Mouse (Mus musculus): ENCODE results near the gene Gm45213.

Gene Gm45213

DNA sequence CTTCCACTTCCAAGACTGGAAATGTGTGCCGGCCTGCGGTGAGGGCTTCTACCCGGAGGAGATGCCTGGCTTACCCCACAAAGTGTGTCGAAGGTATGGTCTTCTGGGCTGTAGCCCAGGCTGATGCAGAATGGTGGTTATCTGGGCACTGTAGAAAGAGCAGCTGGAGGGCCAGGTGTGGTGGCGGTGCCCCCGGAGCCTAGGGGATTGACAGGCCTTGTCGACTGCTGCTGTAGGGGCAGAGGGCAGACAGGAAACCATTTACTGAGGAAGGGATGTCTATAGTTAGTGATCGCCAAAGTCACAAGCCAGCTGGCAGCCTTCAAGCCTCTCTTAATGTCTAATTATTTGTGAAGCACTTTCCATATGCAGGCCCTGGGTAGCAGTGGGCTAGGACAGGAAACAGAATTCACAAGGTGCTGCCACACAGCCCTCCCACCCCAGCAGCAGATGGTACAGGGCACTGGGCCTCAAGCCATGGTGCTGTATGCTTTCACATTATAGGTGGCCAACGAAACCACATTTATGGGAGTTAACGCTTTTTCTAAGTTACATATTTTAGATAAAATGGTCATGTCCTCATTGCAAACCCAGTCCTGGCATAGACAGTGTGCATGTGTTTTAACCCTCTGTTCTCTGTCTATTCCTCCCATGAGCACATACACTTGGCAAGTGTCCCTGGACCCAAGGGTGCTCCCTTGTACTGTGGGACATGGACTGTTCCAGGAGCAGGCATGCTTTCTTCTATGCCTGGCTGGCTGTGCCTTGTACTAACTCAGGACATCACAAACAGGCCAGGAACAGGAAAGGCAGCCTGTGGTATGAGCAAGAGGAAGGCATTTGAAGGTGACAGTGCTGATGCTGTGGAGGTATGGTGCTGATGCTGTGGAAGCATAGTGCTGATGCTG lies at the start of gene Gm45213:
Gene Gm45213, plus strand, starts transcription at position 51 of the 908 bp plus-strand sequence.
- no peak for DNase-seq (ENCODE audit: low spot score in 2 of 2)

- DNase-seq (ENCODE audit: low spot score in 2 of 2): no peak
Measured at GRCm38 (mm10) chr7:66001035-66001754, 42.2 kb upstream of the Gm45213 start.

DNA sequence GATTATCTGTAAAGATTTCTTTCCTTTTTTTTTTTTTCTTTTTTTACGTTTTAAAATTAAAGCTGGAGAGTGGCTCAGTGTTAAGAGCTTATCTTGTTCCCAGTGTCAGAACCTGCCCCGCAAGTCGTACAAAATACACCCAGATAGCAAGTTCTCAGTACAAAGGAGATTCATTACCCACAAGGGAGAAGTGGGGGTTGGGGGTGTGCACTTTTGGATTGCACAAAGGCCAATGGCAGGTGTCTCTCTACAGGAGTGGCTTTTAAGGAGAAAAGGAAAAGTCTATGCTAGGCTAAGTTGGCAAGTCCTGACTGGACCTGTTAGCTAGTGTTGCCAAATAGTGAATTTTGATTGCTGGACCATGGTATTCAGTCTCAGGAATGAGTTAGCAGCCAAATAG lies 41.6 kb upstream of the Gm45213 start:
- DNase-seq (ENCODE audit: low spot score in 2 of 2): no peak

DNA sequence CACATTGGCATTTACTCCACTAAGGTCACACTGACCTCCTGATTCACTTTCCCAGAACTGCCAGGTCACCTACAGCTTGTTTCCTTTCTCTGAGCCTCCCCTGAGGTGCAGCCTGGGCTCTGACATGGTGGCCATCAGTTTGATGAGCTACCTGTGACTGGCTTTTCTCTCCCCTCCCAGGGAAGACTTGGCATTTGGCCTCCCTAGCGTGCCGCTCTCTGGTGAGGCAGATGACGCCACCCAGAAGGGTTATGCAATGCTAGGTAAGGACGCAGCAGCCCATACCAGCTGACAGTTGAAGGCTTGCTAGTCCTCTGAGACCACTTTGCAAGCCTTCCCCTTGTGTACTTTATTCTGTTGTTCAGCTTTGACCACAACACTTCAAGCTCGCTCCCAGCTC lies 40.0 kb upstream of the Gm45213 start:
- DNase-seq (ENCODE audit: low spot score in 2 of 2): no peak

DNA sequence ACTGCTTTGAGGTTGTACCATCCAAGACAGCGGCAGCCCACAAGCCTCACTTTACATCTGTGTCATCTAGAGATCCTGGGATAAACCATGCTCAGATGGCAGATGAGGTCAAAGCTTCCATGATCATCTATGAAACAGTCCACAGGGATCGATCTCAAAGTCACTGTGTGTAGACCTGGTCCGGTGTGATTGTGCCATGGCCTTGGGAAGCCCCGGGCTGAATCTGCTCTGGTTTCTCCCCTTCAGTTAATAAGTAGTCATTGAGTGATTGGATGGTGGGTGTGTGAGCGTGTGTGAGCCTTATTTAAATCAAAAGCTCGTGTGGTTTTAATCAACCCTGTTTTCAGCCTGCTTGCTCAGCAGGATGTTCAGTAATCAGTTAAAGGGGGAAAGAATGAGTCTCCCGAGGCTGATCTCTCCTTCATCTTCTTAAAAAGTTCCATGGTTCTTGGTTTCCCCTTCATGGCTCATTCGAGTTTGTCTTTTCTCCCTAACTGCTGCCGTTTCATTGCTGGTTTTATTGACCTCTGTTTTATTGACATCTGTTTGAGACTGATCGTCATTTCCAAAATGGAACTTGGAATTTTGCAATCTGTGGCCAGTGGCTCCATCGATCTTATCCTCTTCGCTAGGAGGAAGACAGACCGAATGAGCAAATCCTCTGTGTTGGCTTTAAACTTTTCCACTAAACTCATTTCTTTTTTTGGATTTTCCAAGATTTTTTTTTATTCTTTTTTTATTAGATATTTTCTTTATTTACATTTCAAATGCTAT lies 39.4 kb upstream of the Gm45213 start:
- no peak for DNase-seq (ENCODE audit: low spot score in 2 of 2)

- no peak for DNase-seq (ENCODE audit: low spot score in 2 of 2)
Measured at GRCm38 (mm10) chr7:66005066-66005465, 38.3 kb upstream of the Gm45213 start.

DNA sequence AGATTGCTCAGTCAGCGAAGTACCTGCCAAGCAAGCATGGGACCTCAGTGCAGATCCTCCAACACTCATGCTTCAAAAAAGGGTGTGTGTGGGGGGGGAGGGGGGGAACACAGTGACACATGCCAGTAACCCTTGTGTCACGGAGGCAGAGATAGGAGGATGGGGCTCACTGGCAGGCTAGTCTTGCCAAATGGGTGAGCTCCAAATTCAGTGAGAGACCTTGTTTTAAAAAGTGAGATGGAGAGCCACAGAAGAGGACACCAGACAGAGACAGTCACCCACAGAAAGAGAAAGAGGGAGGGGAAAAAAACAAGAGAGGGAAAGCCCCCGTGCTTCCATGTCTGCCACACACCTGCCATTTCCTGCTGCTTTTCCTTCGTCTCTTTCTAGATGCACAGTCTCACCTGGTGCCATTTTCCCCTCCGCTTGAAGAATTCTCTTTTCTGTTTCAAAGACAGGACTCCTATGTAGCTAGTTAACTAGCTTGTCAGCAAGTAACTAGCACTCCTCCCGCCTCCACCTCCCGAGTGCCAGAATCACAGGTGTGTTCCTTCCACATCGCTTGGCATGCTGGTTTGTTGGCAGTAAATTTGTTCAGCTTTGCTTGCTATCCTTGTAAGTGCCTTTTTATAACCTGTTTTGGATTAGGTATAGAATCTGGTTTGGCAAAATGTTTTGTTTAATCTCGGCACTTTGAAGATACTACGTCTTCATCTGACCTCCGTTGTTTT lies 35.1 kb upstream of the Gm45213 start:
- no peak for DNase-seq (ENCODE audit: low spot score in 2 of 2)

DNA sequence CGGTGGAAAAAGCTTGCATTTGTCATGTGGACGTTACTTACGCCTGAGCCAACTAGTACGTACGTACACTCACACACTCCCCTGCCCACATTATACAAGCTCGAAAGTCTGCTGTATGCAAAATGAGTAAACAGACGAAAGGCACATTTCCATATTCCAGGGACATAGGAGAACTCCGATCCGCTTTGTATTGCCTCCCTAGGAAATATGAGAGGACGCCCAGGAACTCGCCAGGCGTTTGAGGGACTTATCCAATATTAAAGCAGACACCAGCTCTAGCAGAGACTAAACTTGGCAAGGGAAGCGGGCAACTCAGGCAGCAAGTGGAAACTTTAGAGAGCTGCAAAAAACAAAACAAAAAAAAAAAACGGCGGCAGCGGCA lies 34.5 kb upstream of the Gm45213 start:
- peak in 1 of 2 experiments; percentile 13 for DNase-seq (ENCODE audit: low spot score in 2 of 2)

DNA sequence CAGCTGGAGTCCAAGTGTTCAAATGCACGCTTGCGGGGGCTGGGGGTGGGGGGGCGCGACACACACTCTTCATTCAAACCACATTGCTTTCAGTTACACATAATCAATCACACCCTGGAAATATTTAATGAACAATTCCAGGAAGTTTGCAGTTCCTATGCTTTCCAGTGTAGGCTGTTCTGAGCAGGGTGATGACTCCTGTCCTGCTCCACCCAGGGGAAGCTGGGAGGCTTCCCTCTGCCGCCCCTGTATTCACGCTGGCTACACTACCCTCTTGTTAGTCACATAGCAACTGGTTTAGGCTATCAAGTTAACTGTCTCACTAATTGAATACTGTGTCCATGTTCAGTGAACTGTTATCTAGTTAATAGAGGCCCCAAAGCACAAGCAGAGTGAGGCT lies 32.9 kb upstream of the Gm45213 start:
- no peak for DNase-seq (ENCODE audit: low spot score in 2 of 2)

GRCm38 (mm10) chr7:66027747-66028146 lies 15.7 kb upstream of the Gm45213 start:
- peak; percentile 35 to 38 for DNase-seq (ENCODE audit: low spot score in 2 of 2)

- DNase-seq (ENCODE audit: low spot score in 2 of 2): no peak
Measured at GRCm38 (mm10) chr7:66028766-66029512, 14.5 kb upstream of the Gm45213 start.

DNA sequence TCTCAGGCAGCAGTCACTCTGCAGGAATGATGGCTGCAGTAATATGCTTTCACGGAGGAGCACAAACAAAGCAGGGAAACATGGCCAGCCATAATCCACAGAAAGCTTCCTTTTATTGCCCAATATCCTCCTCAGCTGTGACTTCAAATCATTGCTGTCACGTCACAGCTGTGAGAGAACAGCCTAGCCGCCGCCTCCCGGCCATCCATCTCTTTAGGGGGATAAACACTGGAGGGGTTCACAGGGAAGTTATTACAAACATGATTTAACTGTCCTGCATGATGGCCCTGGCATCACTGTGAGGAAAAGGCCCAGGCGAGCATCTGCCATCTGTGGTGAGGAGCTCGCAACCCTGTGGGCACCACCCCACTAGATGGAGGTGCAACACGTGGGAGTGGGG lies 6.6 kb upstream of the Gm45213 start:
- no peak for DNase-seq (ENCODE audit: low spot score in 2 of 2)

GRCm38 (mm10) chr7:66038261-66038660 lies 5.1 kb upstream of the Gm45213 start:
- DNase-seq (ENCODE audit: low spot score in 2 of 2): no peak

- no peak for DNase-seq (ENCODE audit: low spot score in 2 of 2)
Measured at GRCm38 (mm10) chr7:66038730-66039129, 4.7 kb upstream of the Gm45213 start.

- no peak for DNase-seq (ENCODE audit: low spot score in 2 of 2)
Measured at GRCm38 (mm10) chr7:66040026-66040814, 3.2 kb upstream of the Gm45213 start.

- no peak for DNase-seq (ENCODE audit: low spot score in 2 of 2)
Measured at GRCm38 (mm10) chr7:66044617-66045016, 1.2 kb downstream of the Gm45213 start.

- no peak for DNase-seq (ENCODE audit: low spot score in 2 of 2)
Measured at GRCm38 (mm10) chr7:66046921-66047918, 3.8 kb downstream of the Gm45213 start.

- DNase-seq (ENCODE audit: low spot score in 2 of 2): no peak
Measured at GRCm38 (mm10) chr7:66047975-66048374, 4.6 kb downstream of the Gm45213 start.

All from right cerebral cortex, adult 2 months (tissue).